Mouse (Mus musculus) heart, postnatal 0 days (tissue): ENCODE measurements at regions not wholly inside any gene's neighbourhood (a gene's known extent, or its start where the extent isn't known, plus 50 kb on each side); places are given as distances from the start of the nearest gene placed in this dataset.

Experiments
- CTCF ChIP-seq: IDR thresholded peaks from 2 replicates; pipeline ENCODE4 v1.5.1; 2016; ENCODE audit warnings: antibody characterized with exemption, control low read depth, low read depth
- EP300 ChIP-seq: IDR thresholded peaks from 2 replicates; pipeline ENCODE4 v1.6.1; 2016; ENCODE audit warnings: antibody characterized with exemption, low read depth

GRCm38 (mm10) chr2:117685836-117686453 is 343.1 kb upstream of the Rasgrp1 start:
- TF ChIP-seq CTCF (no peak), EP300 (no peak)
